Mouse (Mus musculus): Measurements from ENCODE around the gene Drap1. TPM values are rescaled to one million over a fixed set of nuclear protein-coding genes. Genes with fewer than 3 reads are reported as not detected.

Drap1 gene
- total RNA-seq (2021), result 210 and 236 TPM in 2 replicates
- long read RNA-seq, experiment 1, transcript Drap1-203 (7 exons, 939 nt), result minor isoform, 12 of 300 reads
- long read RNA-seq, experiment 1, transcript Drap1-201 (7 exons, 992 nt), result major isoform, 247 of 300 reads
- long read RNA-seq, experiment 1, transcript Drap1-209 (6 exons, 734 nt), result minor isoform, 5 of 300 reads
- long read RNA-seq, experiment 1, partial matches to known transcripts, result 20 of 300 reads
- long read RNA-seq, experiment 1, other reads (novel, unspliced or antisense), result 12 of 300 reads
- long read RNA-seq, experiment 2, transcript Drap1-201 (7 exons, 992 nt), result major isoform, 231 of 289 reads
- long read RNA-seq, experiment 2, transcript Drap1-203 (7 exons, 939 nt), result minor isoform, 18 of 289 reads
- long read RNA-seq, experiment 2, partial matches to known transcripts, result 24 of 289 reads
- long read RNA-seq, experiment 2, other reads (novel, unspliced or antisense), result 7 of 289 reads

- peak; percentile 98 for DNase-seq
Measured at GRCm38 (mm10) chr19:5424782-5425741, at the start of gene Drap1, which contains the start of gene AI837181. Drap1 (minus strand) TSS chr19:5424979. AI837181 (plus strand) TSS chr19:5425144.

- peak; percentile 92 for DNase-seq
Measured at GRCm38 (mm10) chr19:5473720-5474119, 48.9 kb upstream of the Drap1 start, which contains the start of gene Efemp2. Efemp2 (plus strand) TSS chr19:5473954.

- DNase-seq, result no peak
Measured at GRCm38 (mm10) chr19:5472857-5473256, 48.1 kb upstream of the Drap1 start.

- DNase-seq, result no peak
Measured at GRCm38 (mm10) chr19:5471846-5472245, 47.1 kb upstream of the Drap1 start.

GRCm38 (mm10) chr19:5468374-5468773 lies 43.6 kb upstream of the Drap1 start, which contains the start of gene Ctsw:
Ctsw (minus strand) TSS chr19:5468507.
- DNase-seq, result no peak

GRCm38 (mm10) chr19:5466916-5467500 lies 42.2 kb upstream of the Drap1 start:
- DNase-seq, result no peak

GRCm38 (mm10) chr19:5465037-5465436 lies 40.3 kb upstream of the Drap1 start:
- DNase-seq, result no peak

GRCm38 (mm10) chr19:5463791-5464562 lies 39.2 kb upstream of the Drap1 start:
- peak; percentile 65 for DNase-seq

GRCm38 (mm10) chr19:5463212-5463611 lies 38.4 kb upstream of the Drap1 start:
- no peak for DNase-seq

GRCm38 (mm10) chr19:5461411-5461810 lies 36.6 kb upstream of the Drap1 start:
- no peak for DNase-seq

GRCm38 (mm10) chr19:5460465-5460911 lies 35.7 kb upstream of the Drap1 start, which contains the start of gene Fibp:
Fibp (plus strand) TSS chr19:5460615.
- peak; percentile 94 for DNase-seq

- no peak for DNase-seq
Measured at GRCm38 (mm10) chr19:5459896-5460295, 35.1 kb upstream of the Drap1 start.

GRCm38 (mm10) chr19:5459019-5459418 lies 34.2 kb upstream of the Drap1 start:
- DNase-seq, result no peak

- peak; percentile 51 for DNase-seq
Measured at GRCm38 (mm10) chr19:5457746-5458442, 33.1 kb upstream of the Drap1 start, which contains the start of gene Ccdc85b. Ccdc85b (minus strand) TSS chr19:5457894.

GRCm38 (mm10) chr19:5456922-5457745 lies 32.4 kb upstream of the Drap1 start:
- DNase-seq, result peak; percentile 97

GRCm38 (mm10) chr19:5456241-5456921 lies 31.6 kb upstream of the Drap1 start:
- peak; percentile 45 for DNase-seq

GRCm38 (mm10) chr19:5455568-5455967 lies 30.8 kb upstream of the Drap1 start:
- DNase-seq, result no peak

- DNase-seq, result no peak
Measured at GRCm38 (mm10) chr19:5455037-5455436, 30.3 kb upstream of the Drap1 start.

GRCm38 (mm10) chr19:5451766-5452165 lies 27.0 kb upstream of the Drap1 start:
- DNase-seq, result no peak

All from adrenal gland, postnatal 14 days (tissue).